Comparison of ENCODE assay signal across 24 mouse cellular contexts in genomic region chr17:51892159-51892558, GRCm38 (mm10).
"Had no signal": no experiment of that assay in that cellular context is flagged by ENCODE, and none has a peak within 500 bp of the region (broad histone marks: within the 10 kb centered on the region; RNA-seq: fewer than 3 reads in every experiment).

No protein-coding gene starts in this region.

- H3K4me1 ChIP-seq: heart, embryonic 10.5 days; heart, embryonic 12.5 days; hindbrain, embryonic 13.5 days; hindbrain, embryonic 15.5 days; kidney, embryonic 15.5 days; limb, embryonic 10.5 days; limb, embryonic 12.5 days had no signal

- H3K4me3 ChIP-seq: gastrocnemius, adult 2 months; heart, embryonic 10.5 days; heart, embryonic 12.5 days; hindbrain, embryonic 13.5 days; hindbrain, embryonic 15.5 days; kidney, embryonic 15.5 days; left cerebral cortex, adult 2 months; limb, embryonic 10.5 days; limb, embryonic 12.5 days had no signal

- ATAC-seq: forebrain, embryonic 16.5 days; hindbrain, postnatal 0 days; intestine, embryonic 16.5 days had no signal

- H3K9ac ChIP-seq: heart, embryonic 12.5 days; hindbrain, embryonic 13.5 days; hindbrain, embryonic 15.5 days; kidney, embryonic 15.5 days; limb, embryonic 12.5 days had no signal

- H3K27ac ChIP-seq: gastrocnemius, adult 2 months; heart, embryonic 10.5 days; hindbrain, embryonic 13.5 days; hindbrain, embryonic 15.5 days; hindbrain, postnatal 0 days; kidney, embryonic 15.5 days; kidney, postnatal 0 days; left cerebral cortex, adult 2 months; limb, embryonic 10.5 days; limb, embryonic 12.5 days had no signal

- H3K27me3 ChIP-seq: heart, embryonic 12.5 days; hindbrain, embryonic 13.5 days; hindbrain, embryonic 15.5 days; kidney, embryonic 15.5 days; limb, embryonic 12.5 days had no signal

- H3K9me3 ChIP-seq: heart, embryonic 10.5 days; heart, embryonic 12.5 days; kidney, embryonic 15.5 days; limb, embryonic 10.5 days had no signal

- H3K36me3 ChIP-seq: heart, embryonic 10.5 days; heart, embryonic 12.5 days; hindbrain, embryonic 13.5 days; hindbrain, embryonic 15.5 days; kidney, embryonic 15.5 days; limb, embryonic 10.5 days; limb, embryonic 12.5 days had no signal

- H3K4me2 ChIP-seq: heart, embryonic 12.5 days; hindbrain, embryonic 13.5 days; hindbrain, embryonic 15.5 days; kidney, embryonic 15.5 days; limb, embryonic 12.5 days had no signal

- DNase-seq: gastrocnemius, adult 2 months; gastrocnemius, postnatal 10 days; gastrocnemius, postnatal 25 days; heart, adult 18-20 months; heart, postnatal 14 days; heart, postnatal 36 days; kidney, adult 11 months; kidney, adult 2 months; kidney, adult 9 months; kidney, postnatal 14 days; kidney, postnatal 36 days; layer of hippocampus, adult 9-11 months had no signal
